Mouse (Mus musculus) hindbrain, postnatal 0 days (tissue): ENCODE measurements around the gene Irx6. TPM values are rescaled to one million over a fixed set of nuclear protein-coding genes. Genes with fewer than 3 reads are reported as not detected.

ENCODE experiments used
- ATAC-seq: fragments of 200-750 bp; cut with Nextera tagmentation; 2 replicates; pipeline ENCODE4 v1.8.0; 2017; ENCODE audit warnings: mild to moderate bottlenecking, moderate TSS enrichment, moderate library complexity
- DNase-seq: peaks from one replicate; pipeline ENCODE4 v3.0.0-alpha.2; 2015; ENCODE audit warnings: low spot score
- H3K27ac ChIP-seq: fragments of 300-500 bp; sonication (generic); 2 replicates; pipeline ENCODE4 v1.5.1; 2014; ENCODE audit warnings: mild to moderate bottlenecking
- H3K27me3 ChIP-seq: fragments of 300-500 bp; sonication (generic); 2 replicates; pipeline ENCODE4 v1.6.1; 2014; ENCODE audit warnings: low read length, mixed read lengths; ENCODE audit not compliant: insufficient read depth
- H3K36me3 ChIP-seq: fragments of 300-500 bp; sonication (generic); 2 replicates; pipeline ENCODE4 v1.6.1; 2014; ENCODE audit warnings: low read length, mixed read lengths; ENCODE audit not compliant: insufficient read depth
- H3K4me1 ChIP-seq: fragments of 300-500 bp; sonication (generic); 2 replicates; pipeline ENCODE4 v1.6.1; 2014; ENCODE audit warnings: antibody characterized with exemption, low read length, mixed read lengths; ENCODE audit not compliant: insufficient read depth
- H3K4me2 ChIP-seq: fragments of 300-500 bp; sonication (generic); 2 replicates; pipeline ENCODE4 v1.6.1; 2014; ENCODE audit warnings: low read depth, mild to moderate bottlenecking, low read length, moderate library complexity, mixed read lengths
- H3K4me3 ChIP-seq: fragments of 300-500 bp; sonication (generic); 2 replicates; pipeline ENCODE4 v1.5.1; 2014; ENCODE audit warnings: low read length
- H3K9ac ChIP-seq: fragments of 300-500 bp; sonication (generic); replicated peaks from 2 replicates; pipeline ENCODE4 v1.6.1; 2014; ENCODE audit warnings: mild to moderate bottlenecking, low read length, moderate library complexity, mixed read lengths
- H3K9me3 ChIP-seq: fragments of 300-500 bp; sonication (generic); 2 replicates; pipeline ENCODE4 v1.6.1; 2016; ENCODE audit warnings: low read length, mixed read lengths
- CTCF ChIP-seq: IDR thresholded peaks from 2 replicates; pipeline ENCODE4 v1.5.1; 2016; ENCODE audit warnings: antibody characterized with exemption, control low read depth, low read depth
- WGBS: fragments of 180-500 bp; shearing (Covaris S2); extraction: QIAGEN DNeasy Blood & Tissue Kit; methylation state at CpG from one replicate; pipeline ENCODE4 v1.1.7; 2014; 5-methylcytosine and 5-hydroxymethylcytosine counted together
- polyA plus RNA-seq: library from polyadenylated mRNA; unstranded; fragments of >200 nt; fragmentation: Nextera tagmentation; extraction: Ambion mirVana; gene quantifications from 2 replicates; pipeline ENCODE4 v1.2.1, GENCODE M21; 2015
- total RNA-seq: library from RNA; depleted of rRNA; stranded (reverse); fragments of >200 nt; gene quantifications from 2 replicates; pipeline ENCODE4 v1.2.3, GENCODE M21; 2014

The Irx6 gene
- total and polyA plus RNA-seq, 2 experiments from 2014 or later: 0.79 to 0.99 TPM

DNA sequence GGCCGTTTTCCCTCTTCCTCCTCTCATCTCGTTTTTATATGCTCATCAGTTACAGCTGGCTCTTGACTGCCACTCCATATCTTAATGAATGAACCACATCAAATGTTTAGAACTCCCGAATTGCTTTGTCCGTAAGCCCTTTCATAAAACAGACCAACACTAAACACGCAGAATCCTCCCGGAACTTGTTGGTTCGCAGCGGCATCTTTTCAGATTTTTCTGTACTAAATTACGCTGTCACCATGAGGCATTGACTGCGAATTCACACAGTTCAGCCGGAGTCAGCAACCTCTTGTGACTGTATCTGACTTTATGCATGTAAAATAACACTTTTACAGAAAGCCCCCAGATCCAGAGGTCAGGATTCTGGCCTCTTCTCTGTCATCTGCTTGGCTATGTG, 3.9 kb upstream of the Irx6 start:
- DNase-seq (no peak), ATAC-seq (no peak)
- Histone ChIP-seq H3K36me3 (no peaks in the 10 kb centered on the region), H3K4me2 (0 out of 2 replicates have a peak overlapping the region, but pooled peaks have one; percentile 13), H3K27ac (no peak overlapping the region), H3K4me1 (peaks cover 13% of the 10 kb centered on the region; the same call in 1 of the 2 replicates), H3K9ac (no peak overlapping the region), H3K27me3 (peaks cover 44% of the 10 kb centered on the region), H3K4me3 (no peak overlapping the region), H3K9me3 (no peaks in the 10 kb centered on the region)
- TF ChIP-seq CTCF: no peak
- 28% methylated on average over 11 of the region's 11 CpGs for WGBS

- DNase-seq: no peak
- H3K4me1 ChIP-seq: peaks cover 13% of the 10 kb centered on the region; the same call in 1 of the 2 replicates
- H3K36me3 ChIP-seq: no peaks in the 10 kb centered on the region
- H3K4me3 ChIP-seq: no peak overlapping the region
- H3K27me3 ChIP-seq: peaks cover 49% of the 10 kb centered on the region
- no peak for TF ChIP-seq CTCF
- H3K27ac ChIP-seq: no peak overlapping the region
- no peak for ATAC-seq
- H3K9ac ChIP-seq: no peak overlapping the region
- no peaks in the 10 kb centered on the region for H3K9me3 ChIP-seq
- WGBS: 31% methylated on average over 12 of the region's 12 CpGs
- 0 out of 2 replicates have a peak overlapping the region, but pooled peaks have one; percentile 13 for H3K4me2 ChIP-seq
Observed at GRCm38 (mm10) chr8:92670656-92671195, 3.4 kb upstream of the Irx6 start.

DNA sequence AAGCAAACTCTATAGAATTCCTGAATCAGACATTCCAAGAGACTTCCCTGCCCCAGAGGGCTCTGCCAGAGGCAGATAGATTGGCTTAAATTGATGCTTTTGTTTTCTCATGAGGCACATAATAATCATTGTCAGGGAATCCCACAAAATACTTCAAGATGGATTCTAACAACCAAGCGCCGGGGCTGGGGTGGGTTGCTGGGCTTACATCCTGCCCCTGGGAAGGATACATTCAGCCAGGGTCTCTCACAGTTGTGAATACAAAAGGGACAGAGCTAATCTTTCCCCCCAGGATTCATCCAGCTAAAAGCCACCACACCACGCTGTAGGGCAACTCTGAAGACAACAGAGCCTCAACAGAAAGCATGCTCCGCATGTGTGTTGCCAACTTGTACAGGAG, 2.2 kb upstream of the Irx6 start:
- ATAC-seq: no peak
- H3K9me3 ChIP-seq: no peaks in the 10 kb centered on the region
- DNase-seq: no peak
- peaks cover 13% of the 10 kb centered on the region; the same call in 1 of the 2 replicates for H3K4me1 ChIP-seq
- H3K27me3 ChIP-seq: peaks cover 59% of the 10 kb centered on the region
- H3K4me2 ChIP-seq: no peak overlapping the region
- no peak overlapping the region for H3K4me3 ChIP-seq
- no peak for TF ChIP-seq CTCF
- no peak overlapping the region for H3K27ac ChIP-seq
- H3K36me3 ChIP-seq: no peaks in the 10 kb centered on the region
- no peak overlapping the region for H3K9ac ChIP-seq
- 88% methylated on average over 4 of the region's 4 CpGs for WGBS

DNA sequence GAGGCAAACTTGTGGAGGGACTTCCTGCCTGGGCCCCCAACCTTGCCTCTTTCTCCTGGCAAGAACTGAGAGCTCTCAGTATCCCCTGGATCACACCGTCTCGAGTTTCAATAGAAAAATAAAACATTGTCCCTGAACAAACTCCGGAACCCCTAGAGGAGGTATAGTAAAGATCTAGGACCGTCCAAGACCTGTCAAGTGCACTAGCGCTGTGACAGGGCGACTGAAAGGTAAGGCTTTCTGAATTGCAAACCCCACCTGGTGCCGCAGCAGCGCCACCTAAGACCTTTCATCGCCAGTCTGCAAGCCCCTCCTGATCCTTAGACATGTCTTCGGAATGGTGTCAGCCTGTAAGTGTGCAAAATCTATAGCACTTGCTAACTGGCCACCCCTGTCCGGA, 987 bp upstream of the Irx6 start:
- Histone ChIP-seq H3K27me3 (peaks cover 69% of the 10 kb centered on the region), H3K4me3 (peak overlapping the region; percentile 41), H3K9ac (no peak overlapping the region), H3K36me3 (no peaks in the 10 kb centered on the region), H3K4me1 (peaks cover 13% of the 10 kb centered on the region; the same call in 1 of the 2 replicates), H3K27ac (no peak overlapping the region), H3K9me3 (no peaks in the 10 kb centered on the region), H3K4me2 (peak overlapping the region; percentile 72)
- TF ChIP-seq CTCF: no peak
- 6% methylated on average over 11 of the region's 11 CpGs for WGBS
- DNase-seq (no peak), ATAC-seq (no peak)

DNA sequence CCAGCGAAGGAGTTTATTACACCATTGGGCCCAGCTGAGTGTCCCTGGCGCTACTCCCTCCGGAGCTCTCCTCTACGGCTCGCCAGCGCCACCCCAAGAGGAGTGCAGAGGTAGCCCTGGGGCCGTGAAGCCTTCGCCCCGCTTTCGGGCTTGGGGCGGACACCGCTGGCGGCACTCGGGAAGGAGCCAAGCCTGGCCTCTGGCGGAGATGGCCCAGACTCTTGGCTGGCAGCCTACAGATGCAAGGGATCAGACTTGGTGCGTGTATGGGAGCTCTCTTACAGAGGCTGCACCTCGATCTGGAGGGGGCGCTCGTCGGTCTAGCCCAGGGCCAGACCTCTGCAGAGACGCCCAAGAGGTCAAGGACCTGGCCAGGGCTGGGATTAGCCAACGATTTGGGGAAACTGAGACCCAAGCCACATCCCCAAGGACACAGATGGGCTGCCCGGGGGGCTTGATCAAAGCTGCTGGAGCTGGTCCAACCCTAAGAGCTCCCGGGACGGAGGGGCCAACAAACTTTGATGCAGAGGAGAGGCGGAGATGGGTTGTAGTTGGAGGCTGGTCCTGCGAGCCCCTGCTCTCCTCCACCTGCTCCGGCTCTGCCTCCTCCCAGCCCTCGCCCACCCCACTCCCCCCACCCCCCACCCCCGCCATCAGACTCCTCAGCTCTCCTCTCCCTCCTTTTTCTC, 389 bp upstream of the Irx6 start:
- 0% methylated on average over 27 of the region's 30 CpGs for WGBS
- H3K9ac ChIP-seq: no peak overlapping the region

DNA sequence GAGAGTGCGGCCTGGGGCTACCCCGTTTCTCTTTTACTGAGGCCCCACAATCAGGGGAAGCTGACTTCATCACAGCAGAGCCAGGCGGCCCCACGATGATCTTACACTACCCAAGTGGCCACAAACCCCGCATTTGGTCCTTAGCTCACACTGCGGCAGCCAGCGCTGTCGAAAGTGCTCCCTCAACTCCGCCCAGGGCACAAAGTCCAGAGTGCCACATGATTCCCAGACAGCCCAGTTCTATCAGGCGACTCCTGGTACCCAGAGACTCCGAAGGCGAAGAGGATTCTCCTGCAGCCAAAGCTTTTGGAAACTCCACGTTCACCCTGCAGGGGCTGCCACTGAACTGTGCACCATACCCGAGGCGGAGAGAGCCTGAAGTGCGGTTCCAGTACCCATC, 4.3 kb downstream of the Irx6 start:
- Histone ChIP-seq H3K27me3 (peaks cover 46% of the 10 kb centered on the region), H3K9ac (no peak overlapping the region), H3K9me3 (no peaks in the 10 kb centered on the region), H3K36me3 (no peaks in the 10 kb centered on the region), H3K4me3 (no peak overlapping the region), H3K4me1 (peaks cover 6% of the 10 kb centered on the region; the same call in 1 of the 2 replicates), H3K27ac (no peak overlapping the region), H3K4me2 (peak overlapping the region; percentile 24)
- no peak for TF ChIP-seq CTCF
- WGBS: 10% methylated on average over 16 of the region's 16 CpGs
- ATAC-seq (no peak), DNase-seq (no peak)

More for the DNA sequence above, 389 bp upstream of the Irx6 start:
- Histone ChIP-seq H3K4me3 (peak overlapping the region; percentile 41), H3K36me3 (no peaks in the 10 kb centered on the region), H3K9me3 (no peaks in the 10 kb centered on the region), H3K27me3 (peaks cover 69% of the 10 kb centered on the region), H3K4me1 (peaks cover 13% of the 10 kb centered on the region; the same call in 1 of the 2 replicates), H3K4me2 (peak overlapping the region; percentile 72), H3K27ac (no peak overlapping the region)
- TF ChIP-seq CTCF: peak; percentile 65
- ATAC-seq: peak; percentile 82
- peak; percentile 68 for DNase-seq

DNA sequence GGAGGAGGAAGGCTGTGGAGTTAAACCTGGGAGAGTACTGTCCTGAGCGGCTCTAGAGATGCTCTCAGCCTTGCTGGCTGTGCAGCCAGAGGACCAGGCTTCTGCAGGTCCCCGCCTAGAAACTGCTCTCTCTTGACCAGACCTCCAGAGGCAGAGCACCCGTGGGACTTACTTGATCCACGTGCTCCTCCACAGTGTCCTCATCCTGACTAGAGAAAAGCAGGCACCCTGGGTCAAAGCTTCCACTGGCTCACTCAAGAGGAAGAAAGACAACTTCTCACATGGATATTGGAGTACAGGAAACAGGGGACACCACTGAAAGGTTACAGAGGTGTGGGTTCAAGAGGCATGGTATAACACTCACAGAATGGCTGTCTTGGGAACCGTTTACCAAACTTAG, 23.3 kb downstream of the Irx6 start:
- 86% methylated on average over 5 of the region's 5 CpGs for WGBS
- TF ChIP-seq CTCF: no peak
- no peak for ATAC-seq

More for the DNA sequence above, 23.3 kb downstream of the Irx6 start:
- H3K27me3 ChIP-seq: no peaks in the 10 kb centered on the region
- H3K4me1 ChIP-seq: no peaks in the 10 kb centered on the region
- no peaks in the 10 kb centered on the region for H3K9me3 ChIP-seq
- no peak overlapping the region for H3K4me2 ChIP-seq
- no peaks in the 10 kb centered on the region for H3K36me3 ChIP-seq
- H3K4me3 ChIP-seq: no peak overlapping the region
- H3K27ac ChIP-seq: no peak overlapping the region
- DNase-seq: no peak
- H3K9ac ChIP-seq: no peak overlapping the region
